Mouse (Mus musculus): ENCODE results near the gene Plekha5.
"Not testable (repeated sequence)": the region's sequence is repeated elsewhere in the genome, so short reads cannot be mapped to it uniquely, and the experiment has no call there.

Plekha5 gene

DNA sequence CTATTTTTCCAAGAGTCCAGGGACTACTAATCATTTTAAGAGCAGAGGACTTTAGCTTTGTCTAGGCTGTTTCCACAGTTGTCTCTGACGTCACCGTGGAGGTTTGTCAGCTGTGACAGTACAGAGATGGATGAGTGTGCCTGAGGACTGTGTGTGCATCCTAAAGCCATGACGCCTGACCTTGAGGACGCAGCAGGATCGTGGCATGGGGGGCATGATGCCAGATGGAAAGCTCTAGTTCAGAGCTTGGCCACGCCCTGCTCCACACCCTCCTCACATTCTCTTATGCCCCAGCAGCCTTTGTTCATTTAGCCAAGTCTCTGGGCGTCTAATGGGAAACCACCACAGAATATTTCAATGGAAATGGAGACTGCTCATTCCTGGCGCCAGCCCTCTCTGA lies 111.7 kb downstream of the Plekha5 start:
- DNase-seq = no peak

DNA sequence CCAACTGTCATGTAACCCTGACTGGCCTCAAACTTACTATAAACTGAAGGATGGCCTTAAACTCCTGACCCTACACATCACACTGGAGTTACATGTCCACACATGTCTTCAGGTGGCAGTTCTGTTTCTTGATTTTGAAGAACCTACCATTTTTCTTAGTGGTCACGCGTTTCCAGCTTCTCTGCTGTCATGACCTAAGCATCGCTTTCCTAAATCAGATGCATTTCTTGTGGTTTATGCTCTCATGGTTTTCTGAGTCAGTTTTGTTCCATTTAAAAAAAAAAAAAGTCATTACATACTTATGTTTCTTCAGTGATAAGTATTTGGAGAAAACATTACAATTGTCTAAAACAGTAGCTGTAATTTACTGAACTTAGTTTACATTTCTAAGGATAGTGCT lies 118.1 kb downstream of the Plekha5 start:
- DNase-seq = no peak

DNA sequence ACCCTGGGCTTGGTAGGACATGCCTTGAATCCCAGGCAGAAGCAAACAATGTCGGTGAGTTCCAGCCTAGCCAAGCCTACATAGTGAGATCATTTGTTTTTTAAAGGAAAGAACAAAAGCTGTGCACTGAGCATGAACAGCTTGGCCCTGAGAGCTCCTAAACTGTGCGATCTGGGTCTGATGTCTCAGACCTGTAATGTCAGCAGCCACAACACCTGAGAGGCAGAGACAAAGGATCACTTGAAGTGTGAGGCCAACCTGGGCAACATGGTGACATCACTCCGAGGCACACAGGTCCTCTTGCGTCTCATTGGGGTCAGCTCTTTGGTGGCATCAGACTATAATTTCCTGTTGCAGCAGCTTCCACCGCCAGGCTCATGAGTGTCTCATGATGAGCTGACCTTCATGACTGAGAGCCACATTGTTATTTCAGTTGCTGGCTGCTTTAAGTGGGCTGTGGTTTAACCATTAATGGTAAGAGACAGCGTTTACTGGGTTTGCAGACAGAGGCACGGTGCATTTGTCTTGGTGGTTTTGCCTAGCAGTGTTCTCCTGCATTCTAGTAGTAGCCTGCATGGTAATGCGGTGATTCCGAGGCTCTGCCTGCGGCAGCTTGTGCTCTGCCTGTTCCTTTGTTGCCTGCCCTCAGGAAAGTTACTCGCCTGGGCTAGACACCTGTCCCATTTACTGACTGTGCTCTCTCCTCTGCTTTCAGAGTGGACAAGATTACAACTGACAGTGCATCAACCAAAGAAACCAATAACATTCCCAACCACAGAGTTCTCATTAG lies 119.3 kb downstream of the Plekha5 start:
- no peak for DNase-seq

DNA sequence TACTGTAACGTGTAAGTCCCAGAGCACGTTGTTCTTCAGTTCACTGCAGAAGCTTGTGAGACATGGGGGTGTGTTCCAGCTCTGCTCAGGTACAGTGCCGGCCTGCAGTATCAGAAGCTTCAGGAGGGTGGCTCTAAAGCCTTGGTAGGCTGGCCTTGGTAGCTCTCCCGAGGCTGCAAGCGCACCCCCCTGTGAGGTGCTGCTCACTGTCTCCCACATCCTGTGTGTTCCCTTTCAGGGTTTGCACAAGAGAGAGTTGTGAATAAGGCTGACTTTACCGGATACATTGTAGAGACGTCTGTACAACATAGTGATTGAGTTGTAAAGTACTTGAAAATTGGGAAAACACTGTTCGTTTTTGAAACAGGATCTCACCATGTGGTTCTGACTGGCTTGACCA lies 122.2 kb downstream of the Plekha5 start:
- no peak for DNase-seq

DNA sequence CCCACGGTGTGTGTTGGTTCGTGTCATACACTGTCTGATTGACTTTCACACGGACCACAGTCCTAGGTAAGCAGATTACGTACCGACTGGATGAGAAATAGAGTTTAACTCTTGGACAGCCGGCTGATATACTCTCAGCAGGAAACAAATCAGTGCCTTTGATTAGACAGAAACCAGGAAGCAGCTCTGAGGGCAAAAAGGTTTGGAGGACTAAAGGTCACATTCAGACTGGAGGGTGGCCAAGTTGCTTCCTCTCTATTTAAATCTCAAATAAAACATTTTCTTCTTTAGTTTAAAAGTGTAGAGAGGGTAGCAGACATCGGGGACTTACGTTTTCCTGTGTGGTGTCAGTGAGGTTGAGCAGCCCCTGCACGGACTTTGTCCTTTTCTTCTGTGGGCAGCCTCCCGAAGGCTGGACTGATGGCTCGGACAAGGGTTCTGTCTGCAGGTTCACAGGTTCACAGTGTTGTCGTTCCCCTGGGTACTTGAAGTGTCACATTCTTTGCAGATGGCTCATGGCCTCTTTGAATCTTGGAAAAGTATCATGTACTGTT lies 122.9 kb downstream of the Plekha5 start:
- DNase-seq = no peak

DNA sequence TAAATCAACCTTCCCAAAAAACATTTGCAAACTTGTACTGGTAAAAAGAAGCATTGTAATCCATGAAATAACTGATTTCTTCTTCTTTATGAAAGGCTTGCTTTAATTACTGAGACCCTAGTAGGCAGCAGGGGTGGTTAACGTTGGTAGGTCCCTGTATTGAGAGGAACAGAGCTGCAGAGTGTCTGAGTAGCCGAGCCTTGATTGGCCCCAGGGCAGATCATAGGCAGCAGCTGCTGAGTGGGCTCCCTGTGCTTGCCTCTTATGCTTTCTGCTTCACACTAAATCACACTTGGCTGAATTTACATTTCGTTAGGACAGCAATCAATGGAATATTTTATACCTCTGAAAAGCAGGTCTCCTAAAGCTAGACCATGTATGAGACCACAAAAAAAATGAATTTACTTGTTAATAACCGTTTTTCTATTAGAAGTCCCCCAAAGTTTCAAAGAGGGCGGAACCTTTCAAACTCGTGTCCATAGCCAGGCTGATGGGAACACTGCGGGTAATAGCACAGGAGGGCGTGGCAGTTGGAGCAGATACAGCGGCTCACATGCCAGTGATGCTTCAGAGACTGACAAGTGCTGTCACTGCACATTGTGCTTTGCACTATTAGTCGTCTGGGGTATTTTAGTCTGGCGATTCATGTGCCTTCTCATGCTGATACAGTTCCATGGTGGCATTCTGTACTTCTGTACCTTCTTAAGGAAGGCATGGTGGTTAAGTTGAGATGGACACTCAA lies 123.5 kb downstream of the Plekha5 start:
- no peak for DNase-seq

DNA sequence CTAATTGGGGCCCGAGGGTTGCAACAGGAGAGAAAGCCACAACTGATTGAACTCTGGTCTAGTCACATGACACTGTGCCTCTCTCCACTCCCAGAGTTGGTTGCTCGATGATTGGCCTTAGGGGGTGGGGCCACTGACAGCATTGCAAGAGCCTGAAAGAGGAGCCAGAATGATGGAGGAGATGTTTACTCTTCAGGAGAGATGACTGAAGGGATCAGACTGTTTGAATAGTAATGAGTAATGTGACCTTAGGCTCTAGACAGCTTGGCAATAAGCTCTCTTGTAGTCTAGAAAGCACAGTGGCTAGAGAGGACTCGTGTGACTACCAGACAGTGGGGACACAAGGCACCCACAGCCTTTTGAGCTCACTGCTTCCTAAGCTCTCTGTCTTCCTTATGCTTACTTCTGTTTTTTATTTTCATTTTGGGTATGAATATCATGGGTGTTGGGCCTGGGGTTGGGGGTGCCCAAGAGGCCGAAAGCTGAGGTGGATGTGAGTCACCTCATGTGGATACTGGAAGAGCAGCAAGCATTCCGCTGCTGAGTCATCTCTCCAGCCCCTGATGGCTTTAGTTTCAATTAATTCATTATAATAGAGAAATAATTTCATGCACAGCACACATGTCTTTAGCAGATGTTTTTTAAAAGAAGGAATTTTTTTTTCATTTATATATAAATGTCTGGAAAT lies 124.4 kb downstream of the Plekha5 start:
- no peak for DNase-seq

DNA sequence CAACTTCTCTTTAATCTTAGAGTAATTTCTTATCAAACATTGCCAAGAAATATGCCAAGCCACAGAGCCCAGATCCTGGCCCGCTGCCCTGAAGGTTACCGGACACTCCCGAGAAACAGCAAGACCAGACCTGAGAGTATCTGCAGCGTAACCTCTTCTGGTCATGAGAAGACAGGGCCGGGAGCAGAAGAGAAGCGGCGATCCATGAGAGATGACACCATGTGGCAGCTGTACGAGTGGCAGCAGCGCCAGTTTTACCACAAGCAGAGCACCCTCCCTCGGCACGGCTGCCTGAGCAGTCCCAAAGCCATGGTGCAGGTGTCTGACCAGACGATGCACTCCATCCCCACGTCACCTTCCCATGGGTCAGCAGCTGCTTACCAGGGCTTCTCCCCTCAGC lies 126.9 kb downstream of the Plekha5 start:
- peak; percentile 43 for DNase-seq

DNA sequence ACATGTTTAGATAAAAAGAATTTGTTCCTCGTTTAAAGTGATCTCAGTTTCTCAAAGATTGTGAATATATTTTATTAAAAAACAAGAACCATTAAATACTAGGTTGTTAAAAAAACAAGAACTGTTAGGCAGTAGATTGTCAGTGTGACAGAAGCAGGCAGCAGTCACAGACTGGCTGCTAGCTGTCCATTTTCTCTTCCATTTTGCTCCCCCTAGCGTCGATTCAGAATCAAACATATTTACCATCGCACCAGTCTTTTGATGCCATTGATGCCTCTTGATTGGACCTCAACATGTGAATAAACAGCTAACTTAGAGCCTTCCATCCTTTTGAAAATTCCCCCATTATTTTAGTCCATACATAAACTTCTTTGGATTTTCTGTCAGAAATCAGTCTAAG lies 130.4 kb downstream of the Plekha5 start:
- DNase-seq = peak; percentile 56

DNA sequence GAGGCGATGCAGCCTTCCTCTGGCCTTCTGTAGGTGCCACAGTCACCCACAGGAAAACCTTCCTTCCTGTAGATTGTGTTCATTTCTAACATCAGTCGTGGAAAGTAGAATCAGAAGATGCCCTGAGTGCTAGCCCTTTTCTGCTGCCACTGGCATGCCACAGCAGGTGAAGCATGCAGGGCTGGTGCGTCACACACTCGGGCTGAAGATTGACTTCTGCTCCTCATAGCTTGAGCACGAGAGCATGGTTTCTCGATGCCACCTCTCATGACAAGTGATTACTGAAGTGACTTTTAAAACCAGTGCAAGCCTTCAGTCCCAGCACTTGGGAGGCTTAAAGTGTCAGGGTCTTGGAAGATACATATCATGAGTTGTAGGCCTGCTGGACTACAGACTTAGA lies 135.6 kb downstream of the Plekha5 start:
- no peak for DNase-seq

DNA sequence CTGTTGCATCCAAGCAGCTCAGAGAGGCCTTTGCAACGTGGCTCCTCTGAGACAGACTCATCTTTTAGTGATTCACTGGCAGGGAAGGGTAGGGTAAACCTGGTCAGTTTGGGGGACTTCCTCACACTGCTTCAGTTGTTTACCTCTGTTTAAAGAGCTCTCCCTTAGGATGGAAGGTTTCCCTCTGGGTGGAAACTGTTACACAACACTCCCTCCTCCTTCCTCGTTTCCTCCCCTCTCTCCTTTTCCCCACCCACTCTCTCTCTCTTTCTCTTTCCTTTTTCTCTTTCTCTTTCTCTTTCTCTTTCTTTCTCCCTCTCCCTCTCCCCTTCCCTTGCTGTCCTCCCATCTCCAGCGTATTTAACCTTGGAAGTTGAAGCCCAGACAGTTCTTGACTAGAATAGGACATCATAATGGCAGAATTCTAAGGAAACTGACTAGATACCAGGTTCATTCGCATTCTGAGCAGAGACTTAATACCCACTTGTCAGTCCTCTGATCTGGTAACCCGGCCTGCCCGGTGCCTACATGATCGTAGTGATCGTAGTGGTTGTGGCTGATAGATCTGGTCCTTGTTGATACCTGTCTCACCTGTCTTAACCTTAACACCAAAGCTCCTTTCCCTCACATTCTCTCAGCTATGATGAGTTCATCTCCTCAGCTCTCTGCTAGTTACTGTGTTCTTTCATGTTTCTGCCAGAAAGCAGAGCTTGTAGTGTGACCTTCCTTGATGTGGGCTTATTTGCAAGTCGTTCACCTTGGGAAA lies 137.5 kb downstream of the Plekha5 start:
- DNase-seq = no peak

DNA sequence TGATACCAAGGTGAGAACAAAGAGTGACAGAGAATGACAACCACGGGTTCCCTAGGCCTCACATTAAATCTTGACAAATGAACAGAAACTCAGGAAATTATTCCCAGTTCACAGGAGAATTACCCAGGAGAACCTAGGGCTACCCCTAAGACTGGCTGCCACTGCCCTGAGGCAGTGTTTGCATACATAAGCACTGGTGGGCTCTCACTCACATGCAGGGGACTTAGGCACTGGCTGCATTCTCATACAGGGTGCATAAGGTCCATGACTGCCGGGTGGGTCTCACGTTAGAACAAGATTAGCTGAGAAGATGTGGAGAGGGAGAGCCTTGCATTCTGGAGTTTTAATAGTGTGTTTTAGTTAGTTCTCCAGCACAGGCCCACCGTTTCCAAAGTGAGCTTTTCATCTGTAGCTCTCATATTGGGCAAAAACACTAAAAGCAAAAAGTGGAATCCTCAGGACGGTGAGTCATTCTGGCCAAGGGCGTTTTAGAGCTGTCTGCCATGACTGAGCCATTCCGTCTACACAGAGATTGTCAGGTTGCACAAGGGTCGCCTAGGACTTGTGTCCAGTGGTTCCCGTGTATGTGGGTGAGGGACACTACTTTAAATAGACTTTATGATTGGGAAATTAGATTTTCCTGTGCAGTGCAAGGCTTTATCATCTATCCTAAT lies 138.2 kb downstream of the Plekha5 start:
- DNase-seq = no peak

DNA sequence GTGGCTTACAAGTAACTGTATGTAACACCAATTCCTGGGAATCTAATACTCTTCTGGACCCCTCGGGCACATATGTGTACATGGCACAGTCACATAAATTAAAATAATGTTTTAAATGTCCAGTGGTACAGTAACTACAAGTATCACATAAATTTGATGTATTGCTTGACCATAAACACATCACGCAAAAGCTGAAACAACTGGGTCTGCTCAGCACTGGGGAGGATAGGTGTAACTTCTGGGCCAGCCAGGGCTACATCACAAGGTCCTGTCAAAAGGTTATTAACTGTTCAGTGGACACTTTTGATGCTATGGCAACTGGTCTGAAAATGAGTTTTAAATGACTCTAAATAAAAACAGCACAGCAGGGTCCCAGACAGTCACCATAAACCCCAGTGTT lies 143.3 kb downstream of the Plekha5 start:
- DNase-seq = no peak

DNA sequence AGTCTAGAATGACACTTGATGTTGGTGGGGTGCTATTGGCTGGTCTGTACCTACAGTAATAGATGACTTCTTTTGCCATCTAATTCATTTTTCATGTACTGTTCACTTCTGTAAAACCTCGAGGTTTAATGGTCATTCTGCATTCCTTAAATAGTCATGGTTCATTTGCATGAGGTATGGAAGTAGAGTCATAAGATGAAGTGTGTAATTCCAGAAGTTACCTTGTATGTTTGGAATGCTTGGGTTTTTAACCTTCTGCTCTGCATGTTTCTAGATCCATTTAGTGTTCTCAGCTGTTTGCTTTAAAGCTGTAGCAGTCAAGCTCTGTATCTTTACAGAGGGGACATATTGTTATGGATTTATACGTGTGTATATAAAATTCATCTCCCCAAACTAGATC lies 144.0 kb downstream of the Plekha5 start:
- no peak for DNase-seq

DNA sequence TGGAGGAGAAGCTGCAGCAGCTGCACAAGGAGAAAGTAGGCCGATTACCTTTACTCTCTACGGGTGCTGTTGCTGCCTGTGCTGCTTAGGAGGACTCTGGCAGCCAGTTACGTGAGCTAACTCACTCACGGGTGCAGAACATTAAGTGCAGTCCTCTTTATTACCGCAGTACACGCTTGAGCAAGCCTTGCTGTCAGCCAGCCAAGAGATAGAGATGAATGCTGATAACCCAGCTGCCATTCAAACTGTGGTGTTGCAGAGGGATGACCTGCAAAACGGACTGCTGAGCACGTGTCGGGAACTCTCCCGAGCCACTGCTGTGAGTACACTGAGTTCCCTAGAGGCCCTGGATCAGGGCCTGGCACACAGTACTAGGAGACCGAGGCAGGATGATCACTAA lies 146.3 kb downstream of the Plekha5 start:
- peak; percentile 30 for DNase-seq

DNA sequence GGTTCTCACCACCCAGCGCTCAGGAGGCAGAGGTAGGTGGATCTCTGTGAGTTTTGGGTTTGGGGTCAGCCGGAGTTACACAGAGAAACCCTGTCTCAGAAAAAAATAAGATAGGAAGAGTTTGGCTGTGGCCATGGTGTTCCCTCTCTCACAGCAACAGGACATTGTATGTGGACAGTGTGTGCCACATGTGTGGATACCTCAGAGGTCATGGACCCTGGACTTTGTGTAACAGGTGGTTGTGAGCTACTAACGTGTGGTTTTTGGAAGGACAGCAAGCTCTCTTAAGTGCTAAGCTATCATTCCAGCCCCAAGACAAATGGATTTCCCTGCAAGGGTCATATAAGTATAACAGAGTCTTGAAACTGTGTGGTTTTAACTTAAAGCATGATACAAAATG lies 151.1 kb downstream of the Plekha5 start:
- DNase-seq = no peak

DNA sequence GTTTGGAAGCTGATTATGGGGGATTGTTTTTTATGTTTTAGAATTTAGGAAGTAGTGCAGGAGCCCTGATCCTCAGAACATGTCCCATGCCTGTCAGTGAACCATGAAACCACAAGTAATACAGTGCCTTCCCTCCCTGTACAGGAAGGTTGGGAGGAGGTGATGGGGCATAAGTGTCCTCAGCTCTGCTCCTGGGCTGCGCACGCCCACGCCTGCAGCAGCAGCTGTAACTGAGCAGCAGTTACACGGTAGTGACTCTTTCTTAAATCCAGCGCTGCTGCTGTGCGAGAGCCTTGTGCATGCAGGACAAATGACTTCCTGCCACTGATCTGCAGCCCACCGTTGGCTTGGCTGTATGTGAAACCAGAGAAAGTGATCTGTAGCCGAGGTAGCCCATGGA lies 152.3 kb downstream of the Plekha5 start:
- DNase-seq = no peak

DNA sequence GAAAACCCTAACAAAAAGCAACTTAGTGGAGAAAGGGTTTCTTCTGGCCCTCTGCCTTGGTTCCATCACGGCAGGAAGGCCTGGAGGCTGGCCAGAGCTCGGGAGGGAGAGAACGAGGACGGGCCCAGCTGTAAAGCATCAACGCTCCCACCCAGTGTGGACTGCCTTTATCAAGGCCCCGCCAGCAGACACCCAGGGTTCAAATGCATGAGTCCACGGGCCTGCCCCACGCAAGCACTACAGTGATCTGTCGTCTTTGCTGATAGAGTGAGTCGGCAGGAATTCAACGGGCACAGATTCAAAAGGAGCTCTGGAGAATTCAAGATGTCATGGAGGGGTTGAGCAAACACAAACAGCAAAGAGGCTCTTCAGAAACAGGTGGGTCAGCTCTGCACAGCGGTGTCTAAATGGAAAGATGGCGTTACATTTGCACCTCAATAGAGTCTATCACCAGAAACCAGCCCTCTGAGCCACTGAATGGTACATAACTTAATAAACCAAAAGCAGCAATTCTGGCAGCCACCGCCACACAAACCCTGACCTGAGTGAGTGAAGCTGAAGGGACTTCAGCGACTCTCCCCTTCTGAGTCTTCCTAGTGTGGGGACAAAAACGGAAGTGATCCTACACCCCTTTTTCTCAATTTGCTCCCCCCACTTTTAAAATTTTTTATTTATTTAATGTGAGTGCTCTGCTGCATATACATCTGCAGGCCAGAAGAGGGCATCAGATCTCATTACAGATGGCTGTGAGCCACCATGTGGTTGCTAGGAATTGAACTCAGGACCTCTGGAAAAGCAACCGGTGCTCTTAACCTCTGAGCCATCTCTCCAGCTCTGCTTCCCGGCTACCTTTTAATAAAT lies 153.3 kb downstream of the Plekha5 start:
- DNase-seq = no peak

DNA sequence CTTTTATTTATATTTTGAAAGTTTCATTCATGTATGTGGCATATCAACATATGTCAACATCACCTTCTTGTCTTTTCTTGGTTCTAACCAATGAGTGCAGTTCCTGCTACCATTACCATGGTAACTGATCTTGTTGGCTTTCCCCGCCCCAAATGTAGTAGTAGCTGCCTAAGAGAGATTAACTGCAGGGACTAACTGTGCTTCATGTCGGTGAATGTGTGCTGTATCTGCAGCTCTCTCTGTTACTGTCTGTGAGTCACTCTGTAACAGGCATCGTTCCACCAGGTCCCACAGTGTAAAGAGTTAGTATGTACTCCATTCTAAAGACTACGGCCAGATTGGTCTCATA lies 153.9 kb downstream of the Plekha5 start:
- no peak for DNase-seq

DNA sequence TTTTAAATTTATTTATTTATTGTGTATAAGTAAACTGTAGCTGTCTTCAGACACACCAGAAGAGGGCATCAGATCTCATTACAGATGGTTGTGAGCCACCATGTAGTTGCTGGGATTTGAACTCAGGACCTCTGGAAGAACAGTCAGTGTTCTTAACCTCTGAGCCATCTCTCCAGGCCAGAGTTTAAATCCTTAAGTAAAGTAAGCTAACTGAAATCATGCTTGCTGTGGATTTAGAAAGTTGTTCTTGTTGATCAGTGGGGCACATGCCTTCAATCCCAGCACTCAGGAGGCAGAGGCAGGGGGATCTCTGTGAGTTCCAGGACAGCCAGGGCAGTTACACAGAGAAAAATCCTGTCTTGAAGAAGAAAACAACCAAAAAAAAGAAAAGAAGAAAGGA lies 155.1 kb downstream of the Plekha5 start:
- not testable (repeated sequence) for DNase-seq

DNA sequence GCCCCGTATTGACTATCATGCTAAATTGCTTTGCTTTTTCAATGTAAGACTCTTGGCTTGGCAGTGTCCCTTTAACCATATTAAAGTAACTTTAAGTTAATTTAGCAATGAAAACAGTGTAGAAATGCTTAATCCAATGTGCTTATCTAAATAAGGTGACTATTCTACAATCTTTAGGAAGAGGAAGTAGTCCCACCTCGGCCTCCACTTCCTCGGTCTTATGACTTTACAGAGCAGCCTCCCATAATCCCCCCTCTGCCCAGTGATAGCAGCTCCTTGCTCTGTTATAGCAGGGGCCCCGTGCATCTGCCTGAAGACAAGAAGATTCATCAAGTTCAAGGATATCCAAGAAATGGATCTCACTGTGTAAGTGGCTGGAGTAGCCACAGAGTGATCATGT lies 156.3 kb downstream of the Plekha5 start:
- DNase-seq = no peak

Measured in cerebellum, adult 8-10 months (tissue).